Comparison of ENCODE assay signal across 8 mouse cellular contexts in the genomic region with DNA sequence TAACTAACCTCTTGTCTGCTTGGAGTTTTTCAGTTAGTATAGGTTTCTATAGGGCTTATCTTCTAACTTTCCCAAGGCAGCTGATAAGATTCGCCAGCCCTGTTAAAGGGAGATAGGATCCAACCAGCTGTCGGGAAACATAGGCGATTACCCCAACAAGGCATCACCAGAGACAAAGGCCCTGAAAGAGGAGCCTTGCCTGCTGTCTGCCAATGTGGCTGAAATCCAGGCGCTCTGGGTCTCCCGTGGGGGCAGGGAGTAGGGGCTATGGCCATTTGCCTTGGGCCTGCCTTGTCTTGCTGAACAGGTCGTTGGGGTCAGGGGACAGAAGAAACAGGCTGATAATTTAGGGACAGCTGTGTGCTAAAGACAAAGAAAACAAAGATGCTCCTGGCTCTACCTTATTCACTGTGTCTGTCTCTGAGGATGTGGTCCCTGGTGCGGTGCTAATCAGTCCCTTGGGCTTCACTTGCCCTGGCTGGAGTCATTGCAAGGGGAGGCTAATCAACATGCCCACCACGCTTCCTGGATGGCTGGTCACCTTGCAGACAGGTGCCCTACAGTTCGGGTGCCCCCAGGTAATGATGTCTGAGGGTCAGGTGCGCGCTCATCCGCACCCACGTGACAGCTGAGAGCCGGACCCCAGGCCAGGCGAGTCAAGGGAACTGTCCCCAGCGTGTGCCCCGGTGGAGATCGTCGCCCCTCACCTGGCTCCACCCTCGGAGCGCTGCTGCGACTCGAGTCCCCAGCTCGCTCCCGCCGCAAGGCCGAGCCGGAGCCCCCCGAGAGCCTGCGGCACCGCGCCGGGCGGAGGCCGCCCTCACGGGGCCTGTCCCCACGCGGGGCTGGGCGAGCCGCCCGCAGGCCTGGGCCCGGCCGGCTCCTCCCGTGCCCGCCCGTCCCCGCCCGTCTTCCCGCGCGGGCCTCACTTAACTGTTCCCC. TPM values are rescaled to one million over a fixed set of nuclear protein-coding genes. Genes with fewer than 3 reads are reported as not detected.
DNase-seq lines count a peak whose midpoint lies in the region; ATAC-seq and TF ChIP-seq lines count a peak whose summit lies in the region.

No protein-coding gene starts in this region.

- peak overlapping the region; percentile 97 for H3K9ac ChIP-seq in lung, embryonic 14.5 days
- peak overlapping the region; percentile 99 for H3K9ac ChIP-seq in forebrain, embryonic 15.5 days (replicated peaks)
- H3K9ac ChIP-seq in hindbrain, embryonic 13.5 days: peak overlapping the region; percentile 99
- peak overlapping the region; percentile 98 for H3K9ac ChIP-seq in midbrain, postnatal 0 days (replicated peaks; ENCODE audit: low read length, poor library complexity, severe bottlenecking)
- peak overlapping the region; percentile 92 for H3K9ac ChIP-seq in stomach, postnatal 0 days (ENCODE audit: low read length)

- DNase-seq in lung, embryonic 14.5 days: peak; percentile 59
- DNase-seq in lung, postnatal 14 days: no peak
- peak; percentile 50 to 55 for DNase-seq in cerebellum, adult 18-20 months
- DNase-seq in limb, embryonic 10.5 days (ENCODE audit: low spot score): peak; percentile 75
- DNase-seq in midbrain, postnatal 0 days (ENCODE audit: low spot score): peak; percentile 80
- no peak for DNase-seq in stomach, postnatal 0 days (ENCODE audit: low spot score)

- no peak for TF ChIP-seq CTCF in lung, embryonic 14.5 days (IDR thresholded peaks at IDR 0.05; ENCODE audit: low read depth)
- TF ChIP-seq CTCF in midbrain, postnatal 0 days (IDR thresholded peaks at IDR 0.05): no peak
- TF ChIP-seq CTCF in stomach, postnatal 0 days (IDR thresholded peaks at IDR 0.05; ENCODE audit: low read depth): no peak

- peak overlapping the region; percentile 89 for H3K27ac ChIP-seq in lung, embryonic 14.5 days (ENCODE audit: low read depth)
- H3K27ac ChIP-seq in forebrain, embryonic 15.5 days (replicated peaks): peak overlapping the region; percentile 97
- H3K27ac ChIP-seq in hindbrain, embryonic 13.5 days: peak overlapping the region; percentile 99
- H3K27ac ChIP-seq in limb, embryonic 10.5 days: peak overlapping the region; percentile 98
- peak overlapping the region; percentile 99 for H3K27ac ChIP-seq in midbrain, postnatal 0 days (ENCODE audit: low read depth, low read length)
- peak overlapping the region; percentile 88 for H3K27ac ChIP-seq in stomach, postnatal 0 days (replicated peaks)

- H3K27me3 ChIP-seq in lung, embryonic 14.5 days (ENCODE audit: insufficient read depth, low read length): no peaks in the 10 kb centered on the region
- H3K27me3 ChIP-seq in forebrain, embryonic 15.5 days: no peaks in the 10 kb centered on the region
- no peaks in the 10 kb centered on the region for H3K27me3 ChIP-seq in hindbrain, embryonic 13.5 days
- H3K27me3 ChIP-seq in limb, embryonic 10.5 days (ENCODE audit: low read depth, poor library complexity, severe bottlenecking): no peaks in the 10 kb centered on the region
- H3K27me3 ChIP-seq in midbrain, postnatal 0 days (ENCODE audit: insufficient read depth, low read length): no peaks in the 10 kb centered on the region
- no peaks in the 10 kb centered on the region for H3K27me3 ChIP-seq in stomach, postnatal 0 days (ENCODE audit: control insufficient read depth, insufficient read depth, low read length)

- 1% methylated on average over 51 of the region's 51 CpGs for WGBS in lung, embryonic 14.5 days
- under 1% methylated on average over 51 of the region's 51 CpGs for WGBS in forebrain, embryonic 15.5 days
- under 1% methylated on average over 33 of the region's 51 CpGs for WGBS in hindbrain, embryonic 13.5 days
- 2% methylated on average over 51 of the region's 51 CpGs for WGBS in limb, embryonic 10.5 days
- WGBS in midbrain, postnatal 0 days: under 1% methylated on average over 44 of the region's 51 CpGs
- WGBS in stomach, postnatal 0 days: 2% methylated on average over 49 of the region's 51 CpGs

- TF ChIP-seq EP300 in stomach, postnatal 0 days (optimal IDR thresholded peaks at IDR 0.05): no peak

- peak overlapping the region; percentile 95 for H3K4me2 ChIP-seq in lung, embryonic 14.5 days
- H3K4me2 ChIP-seq in forebrain, embryonic 15.5 days (replicated peaks): peak overlapping the region; percentile 80
- H3K4me2 ChIP-seq in hindbrain, embryonic 13.5 days: peak overlapping the region; percentile 93
- peak overlapping the region; percentile 93 for H3K4me2 ChIP-seq in midbrain, postnatal 0 days (ENCODE audit: low read depth, low read length, poor library complexity, severe bottlenecking)
- H3K4me2 ChIP-seq in stomach, postnatal 0 days (replicated peaks; ENCODE audit: low read depth): peak overlapping the region; percentile 87

- peak; percentile 71 for ATAC-seq in lung, embryonic 14.5 days (ENCODE audit: insufficient read depth)
- ATAC-seq in forebrain, embryonic 15.5 days (replicated peaks): peak; percentile 41; the same call in 1 of the 2 replicates
- peak; percentile 71 for ATAC-seq in hindbrain, embryonic 13.5 days (ENCODE audit: low FRiP score)
- ATAC-seq in midbrain, postnatal 0 days (ENCODE audit: low FRiP score): peak; percentile 64
- peak; percentile 78 for ATAC-seq in stomach, postnatal 0 days (ENCODE audit: low FRiP score, low TSS enrichment)

- H3K36me3 ChIP-seq in lung, embryonic 14.5 days (ENCODE audit: insufficient read depth): no peaks in the 10 kb centered on the region
- no peaks in the 10 kb centered on the region for H3K36me3 ChIP-seq in forebrain, embryonic 15.5 days
- no peaks in the 10 kb centered on the region for H3K36me3 ChIP-seq in hindbrain, embryonic 13.5 days
- no peaks in the 10 kb centered on the region for H3K36me3 ChIP-seq in limb, embryonic 10.5 days
- H3K36me3 ChIP-seq in midbrain, postnatal 0 days (ENCODE audit: insufficient read depth, low read length): no peaks in the 10 kb centered on the region
- H3K36me3 ChIP-seq in stomach, postnatal 0 days (ENCODE audit: control insufficient read depth, insufficient read depth, low read length): no peaks in the 10 kb centered on the region

- H3K4me3 ChIP-seq in lung, embryonic 14.5 days (ENCODE audit: low read depth, low read length): peak overlapping the region; percentile 83
- H3K4me3 ChIP-seq in forebrain, embryonic 15.5 days: peak overlapping the region; percentile 89
- H3K4me3 ChIP-seq in hindbrain, embryonic 13.5 days: peak overlapping the region; percentile 82
- peak overlapping the region; percentile 91 for H3K4me3 ChIP-seq in limb, embryonic 10.5 days
- H3K4me3 ChIP-seq in midbrain, postnatal 0 days (ENCODE audit: low read depth, low read length): peak overlapping the region; percentile 74
- peak overlapping the region; percentile 68 for H3K4me3 ChIP-seq in stomach, postnatal 0 days (ENCODE audit: low read depth, low read length)

- peaks cover 10% of the 10 kb centered on the region; the same call in 1 of the 2 replicates for H3K4me1 ChIP-seq in lung, embryonic 14.5 days (ENCODE audit: insufficient read depth)
- H3K4me1 ChIP-seq in forebrain, embryonic 15.5 days: peaks cover 52% of the 10 kb centered on the region
- H3K4me1 ChIP-seq in hindbrain, embryonic 13.5 days (replicated peaks): peaks cover 53% of the 10 kb centered on the region
- H3K4me1 ChIP-seq in limb, embryonic 10.5 days: peaks cover 33% of the 10 kb centered on the region
- peaks cover 17% of the 10 kb centered on the region; the same call in 1 of the 2 replicates for H3K4me1 ChIP-seq in midbrain, postnatal 0 days (ENCODE audit: insufficient read depth, low read length)
- H3K4me1 ChIP-seq in stomach, postnatal 0 days (replicated peaks; ENCODE audit: control insufficient read depth, insufficient read depth): no peaks in the 10 kb centered on the region

- no peaks in the 10 kb centered on the region for H3K9me3 ChIP-seq in lung, embryonic 14.5 days (ENCODE audit: low read depth, low read length)
- no peaks in the 10 kb centered on the region for H3K9me3 ChIP-seq in forebrain, embryonic 15.5 days
- H3K9me3 ChIP-seq in hindbrain, embryonic 13.5 days: no peaks in the 10 kb centered on the region
- H3K9me3 ChIP-seq in limb, embryonic 10.5 days (replicated peaks): no peaks in the 10 kb centered on the region
- H3K9me3 ChIP-seq in midbrain, postnatal 0 days (ENCODE audit: low read length): no peaks in the 10 kb centered on the region
- no peaks in the 10 kb centered on the region for H3K9me3 ChIP-seq in stomach, postnatal 0 days (ENCODE audit: control insufficient read depth, low read length)

RNA-seq across cellular contexts. Expression of gene Mvb12b, which starts 1.1 kb away (rescaled TPM):
- polyA plus RNA-seq in lung, embryonic 14.5 days (2014; fragmentation: Nextera tagmentation; extraction: Ambion mirVana): 20.7 and 24.8 TPM in 2 replicates
- 75.9 and 85.8 TPM in 2 replicates for polyA plus RNA-seq in forebrain, embryonic 15.5 days (2015; fragmentation: Nextera tagmentation; extraction: Ambion mirVana)
- polyA plus RNA-seq in hindbrain, embryonic 13.5 days (2015; fragmentation: Nextera tagmentation; extraction: Ambion mirVana): 60.9 and 65.0 TPM in 2 replicates
- polyA plus RNA-seq in limb, embryonic 10.5 days (2016; fragmentation: Nextera tagmentation; extraction: Ambion mirVana): 15.0 and 17.5 TPM in 2 replicates
- 133 and 155 TPM in 2 replicates for total RNA-seq in midbrain, postnatal 0 days (2014; rRNA removed)
- polyA plus RNA-seq in midbrain, postnatal 0 days (2015; fragmentation: Nextera tagmentation; extraction: Ambion mirVana): 48.8 and 68.1 TPM in 2 replicates
- 10.2 and 11.3 TPM in 2 replicates for polyA plus RNA-seq in stomach, postnatal 0 days (2015; fragmentation: Nextera tagmentation; extraction: Ambion mirVana)

Comparison
In these comparisons a context has a peak if more than half of its experiments do, and no peak if none do; other contexts are left out.
1. DNase-seq: peak in lung, embryonic 14.5 days (single experiment), cerebellum, adult 18-20 months (2 of 2), limb, embryonic 10.5 days (single experiment) and midbrain, postnatal 0 days (single experiment); none in lung, postnatal 14 days (single experiment) and stomach, postnatal 0 days (single experiment).
2. Peak in every context shown above with its lines, with median percentiles within 50 percentile points of each other: ATAC-seq, H3K27ac ChIP-seq, H3K4me2 ChIP-seq, H3K4me3 ChIP-seq and H3K9ac ChIP-seq.